ENCODE assay signal across 8 mouse cellular contexts in genomic region chr8:83593325-83594166, GRCm38 (mm10). TPM values are rescaled to one million over a fixed set of nuclear protein-coding genes. Genes with fewer than 3 reads are reported as not detected.
DNase-seq lines count a peak whose midpoint lies in the region; ATAC-seq lines count a peak whose summit lies in the region.

No protein-coding gene starts in this region.

- H3K4me1 ChIP-seq in embryonic facial prominence, embryonic 12.5 days, result peaks cover 17% of the 10 kb centered on the region
- H3K4me1 ChIP-seq in neural tube, embryonic 15.5 days, result peaks cover 50% of the 10 kb centered on the region

- no peaks in the 10 kb centered on the region for H3K27me3 ChIP-seq in embryonic facial prominence, embryonic 12.5 days
- H3K27me3 ChIP-seq in neural tube, embryonic 15.5 days (replicated peaks), result no peaks in the 10 kb centered on the region

- H3K36me3 ChIP-seq in embryonic facial prominence, embryonic 12.5 days, result peaks cover 17% of the 10 kb centered on the region; the same call in 1 of the 2 replicates
- no peaks in the 10 kb centered on the region for H3K36me3 ChIP-seq in neural tube, embryonic 15.5 days

- ATAC-seq in embryonic facial prominence, embryonic 12.5 days (ENCODE audit: insufficient number of reproducible peaks, insufficient read depth, low FRiP score, low TSS enrichment), result no peak; the same call in 1 of the 2 replicates
- no peak for ATAC-seq in neural tube, embryonic 15.5 days (ENCODE audit: low FRiP score)

- 5% methylated on average over 22 of the region's 22 CpGs for WGBS in embryonic facial prominence, embryonic 12.5 days
- WGBS in neural tube, embryonic 15.5 days, result 4% methylated on average over 22 of the region's 22 CpGs

- H3K4me3 ChIP-seq in embryonic facial prominence, embryonic 12.5 days, result peak overlapping the region; percentile 62
- H3K4me3 ChIP-seq in neural tube, embryonic 15.5 days (replicated peaks), result peak overlapping the region; percentile 76

- peak; percentile 15 for DNase-seq in embryo, embryonic 9.5 days (ENCODE audit: extremely low spot score)
- no peak for DNase-seq in embryo, embryonic 11 days
- DNase-seq in 3T3-L1 (ENCODE audit: low read depth, low spot score), result peak; percentile 56
- peak; percentile 63 to 71 for DNase-seq in kidney, postnatal 36 days
- no peak for DNase-seq in cerebellum, adult 18-20 months
- DNase-seq in right cerebral cortex, postnatal 14 days, result no peak

- peak overlapping the region; percentile 73 for H3K4me2 ChIP-seq in embryonic facial prominence, embryonic 12.5 days (replicated peaks)
- peak overlapping the region; percentile 83 for H3K4me2 ChIP-seq in neural tube, embryonic 15.5 days

- H3K27ac ChIP-seq in embryonic facial prominence, embryonic 12.5 days, result peak overlapping the region; percentile 86
- H3K27ac ChIP-seq in neural tube, embryonic 15.5 days (replicated peaks), result peak overlapping the region; percentile 97

- H3K9me3 ChIP-seq in embryonic facial prominence, embryonic 12.5 days, result no peaks in the 10 kb centered on the region
- no peaks in the 10 kb centered on the region for H3K9me3 ChIP-seq in neural tube, embryonic 15.5 days (replicated peaks)

- H3K9ac ChIP-seq in embryonic facial prominence, embryonic 12.5 days, result peak overlapping the region; percentile 88
- H3K9ac ChIP-seq in neural tube, embryonic 15.5 days (replicated peaks), result peak overlapping the region; percentile 87

RNA-seq across cellular contexts. Expression of gene Tecr, which starts 14.2 kb away (rescaled TPM):
- polyA plus RNA-seq in embryonic facial prominence, embryonic 12.5 days (2016; fragmentation: Nextera tagmentation; extraction: Ambion mirVana), result 588 TPM in 2 replicates
- polyA plus RNA-seq in neural tube, embryonic 15.5 days (2015; fragmentation: Nextera tagmentation; extraction: Ambion mirVana), result 1,464 and 1,650 TPM in 2 replicates

RNA-seq across cellular contexts. Expression of gene Dnajb1, which starts 14.4 kb away (rescaled TPM):
- polyA plus RNA-seq in embryonic facial prominence, embryonic 12.5 days (2016; fragmentation: Nextera tagmentation; extraction: Ambion mirVana), result 69.0 and 75.4 TPM in 2 replicates
- polyA plus RNA-seq in neural tube, embryonic 15.5 days (2015; fragmentation: Nextera tagmentation; extraction: Ambion mirVana), result 57.9 and 63.1 TPM in 2 replicates

RNA-seq across cellular contexts. Expression of gene Ndufb7, which starts 27.1 kb away (rescaled TPM):
- polyA plus RNA-seq in embryonic facial prominence, embryonic 12.5 days (2016; fragmentation: Nextera tagmentation; extraction: Ambion mirVana), result 312 and 333 TPM in 2 replicates
- polyA plus RNA-seq in neural tube, embryonic 15.5 days (2015; fragmentation: Nextera tagmentation; extraction: Ambion mirVana), result 344 and 362 TPM in 2 replicates

RNA-seq across cellular contexts. Expression of gene Olfr370, which starts 58.0 kb away (rescaled TPM):
- not detected in 2 replicates for polyA plus RNA-seq in embryonic facial prominence, embryonic 12.5 days (2016; fragmentation: Nextera tagmentation; extraction: Ambion mirVana)
- not detected in 2 replicates for polyA plus RNA-seq in neural tube, embryonic 15.5 days (2015; fragmentation: Nextera tagmentation; extraction: Ambion mirVana)

RNA-seq across cellular contexts. Expression of gene Gipc1, which starts 58.9 kb away (rescaled TPM):
- polyA plus RNA-seq in embryonic facial prominence, embryonic 12.5 days (2016; fragmentation: Nextera tagmentation; extraction: Ambion mirVana), result 207 and 212 TPM in 2 replicates
- polyA plus RNA-seq in neural tube, embryonic 15.5 days (2015; fragmentation: Nextera tagmentation; extraction: Ambion mirVana), result 116 and 118 TPM in 2 replicates

Comparison
In these comparisons a context has a peak if more than half of its experiments do, and no peak if none do; other contexts are left out.
1. DNase-seq: peak in embryo, embryonic 9.5 days (single experiment), 3T3-L1 (single experiment) and kidney, postnatal 36 days (2 of 2); none in embryo, embryonic 11 days (single experiment), cerebellum, adult 18-20 months (0 of 2) and right cerebral cortex, postnatal 14 days (single experiment).